Mouse (Mus musculus) embryo, embryonic 10.5 days (tissue): Measurements from ENCODE around the gene Dlx1.

Experiments used
- DNase-seq: peaks from one replicate; pipeline ENCODE4 v3.0.0-alpha.2; 2015; ENCODE audit warnings: low spot score

The Dlx1 gene

DNA sequence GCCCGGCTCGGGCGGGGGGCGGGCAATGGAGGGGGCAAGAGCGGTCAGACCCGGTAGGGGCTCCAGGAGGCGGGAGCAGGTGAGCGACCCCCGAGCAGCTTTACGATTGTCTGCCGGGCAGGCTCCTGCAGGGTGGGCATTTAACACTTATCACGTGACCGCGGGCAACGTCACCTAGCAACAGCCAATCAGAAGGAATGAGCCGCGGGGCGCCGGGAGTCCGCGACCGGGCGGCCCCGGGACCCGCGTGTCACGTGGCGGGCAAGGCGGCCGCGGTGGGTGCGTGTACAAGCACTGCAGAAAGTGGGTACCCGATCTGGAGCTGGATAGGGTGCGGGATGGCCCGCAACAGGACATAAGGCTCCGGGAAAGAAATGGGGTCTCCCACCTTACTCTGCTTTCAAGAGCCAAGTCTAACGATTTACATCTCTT lies 18.7 kb downstream of the Dlx1 start, which contains the start of gene Dlx2:
Gene Dlx2, minus strand, starts transcription at position 115 of the 432 bp plus-strand sequence.
- DNase-seq: peak; percentile 91

GRCm38 (mm10) chr2:71547829-71548228 lies 19.9 kb downstream of the Dlx1 start:
- peak; percentile 95 for DNase-seq

- DNase-seq: no peak
Measured at GRCm38 (mm10) chr2:71550330-71550729, 22.4 kb downstream of the Dlx1 start.

DNA sequence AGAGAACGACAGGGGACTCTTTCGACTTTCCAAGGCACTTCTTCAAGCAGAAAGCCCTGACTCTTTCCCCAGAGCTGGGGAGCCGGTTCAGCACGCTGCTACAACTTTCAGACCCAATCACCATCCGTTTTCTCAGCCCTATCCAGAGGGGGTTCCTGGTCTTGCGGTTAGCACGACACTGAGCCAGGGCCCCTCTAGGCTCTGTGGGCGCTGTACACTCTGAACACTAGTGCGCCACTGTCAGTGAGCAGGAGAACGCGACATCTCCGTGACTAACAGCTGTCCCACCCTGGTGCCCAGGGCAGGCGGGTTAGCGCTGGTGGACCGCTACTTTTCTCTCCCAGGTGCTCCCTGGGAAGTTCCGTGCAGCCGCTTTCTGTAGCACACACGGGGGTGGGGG lies 23.8 kb downstream of the Dlx1 start:
- no peak for DNase-seq

DNA sequence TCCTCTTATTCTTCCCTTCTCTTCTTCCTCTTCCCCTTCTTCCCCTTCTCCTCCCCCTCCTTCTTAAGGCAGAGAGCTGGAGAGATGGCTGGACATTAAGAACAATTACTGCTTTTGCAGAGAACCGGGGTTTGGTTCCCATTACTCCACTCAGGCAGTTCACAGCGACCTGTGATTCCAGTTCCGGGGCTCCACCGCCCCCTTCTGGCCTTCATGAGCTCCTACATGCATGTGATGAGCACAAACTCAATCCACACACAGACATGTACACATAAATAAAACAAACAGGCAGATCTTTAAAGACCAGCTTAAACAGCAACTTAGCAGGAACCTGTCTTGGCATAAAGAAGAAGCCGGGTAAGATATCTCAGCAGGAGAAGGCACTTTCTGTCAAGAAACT lies 28.2 kb downstream of the Dlx1 start:
- DNase-seq: no peak

DNA sequence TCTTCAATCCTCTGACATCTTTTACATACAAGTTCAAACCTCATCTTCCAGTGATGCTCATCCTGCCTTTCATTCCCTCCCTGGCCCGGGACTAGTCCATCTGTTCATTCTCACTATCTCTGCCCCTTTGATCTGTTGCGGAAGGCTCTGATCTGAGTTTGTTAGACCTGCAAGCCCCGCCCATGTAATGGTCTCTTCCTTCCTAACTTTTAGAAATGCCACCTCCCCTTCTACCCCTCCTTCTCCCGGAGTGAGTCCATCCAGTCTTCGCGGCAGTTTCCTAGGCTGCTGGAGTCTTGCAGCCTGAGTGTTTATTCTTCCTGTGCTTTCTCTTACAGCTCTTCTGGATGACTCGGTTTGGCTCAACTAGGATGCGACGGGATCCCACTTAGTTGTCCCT lies 38.6 kb downstream of the Dlx1 start:
- no peak for DNase-seq

GRCm38 (mm10) chr2:71573736-71574135 lies 45.8 kb downstream of the Dlx1 start:
- peak; percentile 47 for DNase-seq

DNA sequence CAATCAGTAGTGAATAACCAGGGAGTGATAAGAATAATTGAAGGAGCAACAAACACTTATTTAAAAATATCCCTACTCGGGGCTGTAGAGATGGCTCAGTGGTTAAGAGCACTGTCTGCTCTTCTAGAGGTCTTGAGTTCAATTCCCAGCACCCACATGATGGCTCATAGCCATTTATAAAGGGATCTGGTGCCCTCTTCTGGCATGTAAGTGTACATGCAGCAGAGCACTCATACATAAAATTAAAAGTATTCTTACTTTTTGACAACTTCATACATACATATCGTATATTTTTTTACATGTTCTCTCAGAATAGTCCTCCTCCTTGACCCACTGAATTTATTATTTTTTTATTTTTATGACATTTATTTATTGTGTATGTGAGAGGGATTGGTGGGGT lies 49.1 kb downstream of the Dlx1 start:
- no peak for DNase-seq

DNA sequence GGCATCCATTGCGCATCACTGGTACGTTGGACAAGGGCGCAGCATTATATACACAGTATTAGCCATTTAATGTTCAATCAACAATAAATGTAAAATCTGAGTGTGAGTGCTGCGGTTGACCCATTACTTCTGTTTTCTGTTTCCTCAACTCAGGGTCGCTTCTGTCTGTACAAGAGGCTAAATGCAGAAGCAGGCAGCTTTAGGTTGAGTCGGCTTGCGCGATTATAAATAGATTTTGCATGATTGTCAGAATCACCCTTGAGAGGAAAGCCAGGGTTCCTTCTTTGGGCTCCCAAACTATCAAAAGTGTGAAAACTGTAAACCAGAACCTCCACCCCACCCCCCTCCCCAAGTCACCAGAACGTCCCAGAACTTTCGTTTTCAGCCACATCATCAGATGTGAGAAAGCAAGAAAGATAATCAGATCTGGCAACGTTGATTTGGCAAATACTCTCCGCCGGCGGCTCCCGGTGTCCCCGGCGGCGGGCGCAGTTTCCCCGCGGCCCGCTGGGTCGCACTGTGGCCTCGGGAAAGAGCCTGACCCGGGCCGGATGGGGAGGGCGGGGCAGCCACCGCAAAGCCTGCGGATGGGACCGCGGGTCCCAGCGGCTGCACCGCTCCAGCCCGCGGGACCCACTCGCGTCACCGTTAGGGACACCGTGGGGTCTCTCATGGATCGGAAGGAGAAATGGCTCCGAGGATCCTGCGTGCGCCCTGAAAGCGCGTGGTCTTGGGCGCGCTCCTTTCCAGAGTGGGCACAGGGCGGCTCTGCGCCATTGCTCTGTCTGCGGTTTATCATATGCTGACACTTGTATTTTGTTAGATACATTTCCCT lies 52.9 kb downstream of the Dlx1 start:
- DNase-seq: peak; percentile 81

- no peak for DNase-seq
Measured at GRCm38 (mm10) chr2:71581488-71581887, 53.6 kb downstream of the Dlx1 start.
